Mouse (Mus musculus) Muller cell, postnatal 12 days (primary cell): ENCODE measurements around the gene Taf5.
A peak's percentile ranks its signal among the peaks of the same experiment; 100 is the strongest.

Source experiments
- DNase-seq: peaks from one replicate; pipeline ENCODE4 v3.0.0-alpha.2; 2015; ENCODE audit errors: inconsistent ontology term

Gene Taf5

GRCm38 (mm10) chr19:47067096-47067882, at the start of gene Taf5:
Gene Taf5 (plus strand): TSS chr19:47067746.
- DNase-seq = peak; percentile 96

- DNase-seq = no peak
Measured at GRCm38 (mm10) chr19:47017831-47018230, 49.7 kb upstream of the Taf5 start.

- no peak for DNase-seq
Measured at GRCm38 (mm10) chr19:47018330-47018729, 49.2 kb upstream of the Taf5 start.

GRCm38 (mm10) chr19:47019326-47019725, 48.2 kb upstream of the Taf5 start:
- DNase-seq = no peak

GRCm38 (mm10) chr19:47022709-47023108, 44.8 kb upstream of the Taf5 start:
- no peak for DNase-seq

- no peak for DNase-seq
Measured at GRCm38 (mm10) chr19:47023546-47023945, 44.0 kb upstream of the Taf5 start.

- no peak for DNase-seq
Measured at GRCm38 (mm10) chr19:47024954-47025353, 42.6 kb upstream of the Taf5 start.

GRCm38 (mm10) chr19:47026513-47026912, 41.0 kb upstream of the Taf5 start:
- DNase-seq = no peak

GRCm38 (mm10) chr19:47029796-47030195, 37.8 kb upstream of the Taf5 start:
- no peak for DNase-seq

GRCm38 (mm10) chr19:47031770-47032169, 35.8 kb upstream of the Taf5 start:
- DNase-seq = no peak

- DNase-seq = no peak
Measured at GRCm38 (mm10) chr19:47034916-47035315, 32.6 kb upstream of the Taf5 start.

- DNase-seq = no peak
Measured at GRCm38 (mm10) chr19:47036596-47036995, 30.9 kb upstream of the Taf5 start.

GRCm38 (mm10) chr19:47040720-47041473, 26.6 kb upstream of the Taf5 start:
- DNase-seq = peak; percentile 50

- DNase-seq = no peak
Measured at GRCm38 (mm10) chr19:47043608-47044007, 23.9 kb upstream of the Taf5 start.

GRCm38 (mm10) chr19:47046343-47046742, 21.2 kb upstream of the Taf5 start:
- no peak for DNase-seq

GRCm38 (mm10) chr19:47047236-47047833, 20.2 kb upstream of the Taf5 start:
- no peak for DNase-seq

- no peak for DNase-seq
Measured at GRCm38 (mm10) chr19:47049061-47049460, 18.5 kb upstream of the Taf5 start.

GRCm38 (mm10) chr19:47049840-47050239, 17.7 kb upstream of the Taf5 start:
- no peak for DNase-seq

GRCm38 (mm10) chr19:47050271-47051032, 17.1 kb upstream of the Taf5 start, which contains the start of gene Pcgf6:
Gene Pcgf6 (minus strand): TSS chr19:47050906.
- DNase-seq = peak; percentile 83

- no peak for DNase-seq
Measured at GRCm38 (mm10) chr19:47052927-47053326, 14.6 kb upstream of the Taf5 start.

- no peak for DNase-seq
Measured at GRCm38 (mm10) chr19:47053471-47053870, 14.1 kb upstream of the Taf5 start.

- DNase-seq = no peak
Measured at GRCm38 (mm10) chr19:47057684-47058083, 9.9 kb upstream of the Taf5 start.
